Mouse (Mus musculus) thymus, adult 18-20 months (tissue): ENCODE data around the gene Cmtm2b.
"Not testable (repeated sequence)": the region's sequence is repeated elsewhere in the genome, so short reads cannot be mapped to it uniquely, and the experiment has no call there.

Experiments used
- DNase-seq, 2 experiments: peaks; one replicate each; pipeline ENCODE4 v3.0.0; 2022; ENCODE audit warnings: mixed read lengths in 2 of 2

The Cmtm2b gene

GRCm38 (mm10) chr8:104321930-104322329 lies at the start of gene Cmtm2b:
TSS of gene Cmtm2b (plus strand) at chr8:104322230.
- DNase-seq: not testable (repeated sequence)

- DNase-seq: not testable (repeated sequence)
These were observed 28.9 kb upstream of the Cmtm2b start, which contains the start of gene Cmtm2a for GRCm38 (mm10) chr8:104293081-104293480. TSS of gene Cmtm2a (minus strand) at chr8:104293181.

- DNase-seq: no peak
These were observed 27.6 kb upstream of the Cmtm2b start for GRCm38 (mm10) chr8:104294396-104294795.

GRCm38 (mm10) chr8:104301577-104301976 lies 20.5 kb upstream of the Cmtm2b start:
- DNase-seq: not testable (repeated sequence)

- not testable (repeated sequence) for DNase-seq
These were observed 19.5 kb upstream of the Cmtm2b start for GRCm38 (mm10) chr8:104302536-104302935.

- no peak for DNase-seq
These were observed 17.1 kb upstream of the Cmtm2b start for GRCm38 (mm10) chr8:104304962-104305361.

- not testable (repeated sequence) for DNase-seq
These were observed 13.7 kb upstream of the Cmtm2b start for GRCm38 (mm10) chr8:104308341-104308740.

- not testable (repeated sequence) for DNase-seq
These were observed 12.4 kb upstream of the Cmtm2b start, which contains the start of the genes Gm45711 and Cmtm1 for GRCm38 (mm10) chr8:104309441-104310155. TSS of gene Gm45711 (minus strand) at chr8:104310081. TSS of gene Cmtm1 (minus strand) at chr8:104310145.

- not testable (repeated sequence) for DNase-seq
These were observed 10.0 kb upstream of the Cmtm2b start for GRCm38 (mm10) chr8:104312023-104312422.

GRCm38 (mm10) chr8:104313311-104313710 lies 8.7 kb upstream of the Cmtm2b start:
- no peak for DNase-seq

GRCm38 (mm10) chr8:104321267-104321666 lies 763 bp upstream of the Cmtm2b start, which contains the start of gene Gm11020:
TSS of gene Gm11020 (plus strand) at chr8:104321567.
- not testable (repeated sequence) for DNase-seq

GRCm38 (mm10) chr8:104332665-104333631 lies 10.9 kb downstream of the Cmtm2b start:
- no peak for DNase-seq

GRCm38 (mm10) chr8:104333786-104334185 lies 11.8 kb downstream of the Cmtm2b start:
- DNase-seq: no peak

GRCm38 (mm10) chr8:104334196-104334595 lies 12.2 kb downstream of the Cmtm2b start:
- no peak for DNase-seq

GRCm38 (mm10) chr8:104336806-104337205 lies 14.8 kb downstream of the Cmtm2b start:
- no peak for DNase-seq

- DNase-seq: no peak
These were observed 15.9 kb downstream of the Cmtm2b start for GRCm38 (mm10) chr8:104337890-104338289.

- no peak for DNase-seq
These were observed 17.4 kb downstream of the Cmtm2b start, which contains the start of gene Cmtm3 for GRCm38 (mm10) chr8:104339229-104339982. TSS of gene Cmtm3 (plus strand) at chr8:104339410.

GRCm38 (mm10) chr8:104339983-104340232 lies 17.9 kb downstream of the Cmtm2b start:
- DNase-seq: no peak

GRCm38 (mm10) chr8:104340233-104341105 lies 18.4 kb downstream of the Cmtm2b start:
- peak; percentile 62 to 63 for DNase-seq

GRCm38 (mm10) chr8:104341106-104341561 lies 19.1 kb downstream of the Cmtm2b start:
- peak; percentile 27 to 35 for DNase-seq

GRCm38 (mm10) chr8:104341678-104342077 lies 19.6 kb downstream of the Cmtm2b start:
- no peak for DNase-seq
